Mouse (Mus musculus): ENCODE results near the gene Vmp1. TPM values are rescaled to one million over a fixed set of nuclear protein-coding genes. Genes with fewer than 3 reads are reported as not detected.
A peak's percentile ranks its signal among the peaks of the same experiment; 100 is the strongest.

The Vmp1 gene
- polyA plus RNA-seq, 1 experiment from 2014 or later: 101 TPM

DNA sequence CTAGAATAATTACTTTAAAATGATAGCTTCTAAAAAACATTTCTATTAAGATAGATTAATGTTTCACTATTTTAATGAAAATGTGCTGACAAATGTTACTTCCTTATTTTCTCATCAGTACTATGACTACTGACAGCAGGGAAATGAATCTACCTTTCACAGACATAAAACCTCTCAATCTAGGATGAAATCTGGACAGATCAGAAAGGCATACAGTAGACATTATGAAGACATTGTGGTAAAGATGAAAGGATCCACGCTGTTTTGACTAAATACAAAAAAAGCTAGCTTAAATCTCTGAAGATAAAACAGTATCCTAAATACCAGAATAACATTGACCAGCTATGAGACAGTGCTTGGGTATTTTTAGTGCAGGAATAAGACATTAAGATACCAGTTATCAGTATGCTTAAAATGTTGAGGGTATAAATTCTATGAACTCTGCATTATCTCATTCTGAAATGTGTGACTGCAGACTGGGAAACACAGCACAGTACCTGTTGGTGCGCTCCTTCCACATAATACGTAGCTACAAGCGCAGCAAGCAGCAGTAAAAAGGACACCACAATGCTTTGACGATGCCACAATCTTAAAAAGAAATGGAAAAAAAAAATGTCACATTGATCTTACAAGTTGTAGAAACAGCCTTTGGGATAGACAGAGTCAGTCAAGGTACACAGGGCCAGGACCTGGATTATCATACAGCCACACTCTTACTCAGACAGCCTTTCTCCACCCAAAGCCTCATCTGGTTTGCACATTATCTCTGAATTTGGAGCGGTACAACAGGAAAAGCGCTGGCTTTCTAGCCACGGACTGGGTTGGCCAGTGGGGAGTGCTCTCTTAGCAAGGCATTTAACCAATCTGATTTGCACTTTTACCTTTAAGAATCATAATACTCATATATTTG, 20.4 kb downstream of the Vmp1 start:
- Histone ChIP-seq H3K4me3 (ENCODE audit: low read length) (no peak overlapping the region), H3K27ac (ENCODE audit: low read length) (no peak overlapping the region), H3K4me1 (replicated peaks; ENCODE audit: control insufficient read depth, insufficient read depth, low read length) (no peaks in the 10 kb centered on the region), H3K4me2 (ENCODE audit: low read depth, low read length) (no peak overlapping the region), H3K27me3 (ENCODE audit: control insufficient read depth, insufficient read depth, low read depth, low read length) (no peaks in the 10 kb centered on the region), H3K36me3 (ENCODE audit: control insufficient read depth, insufficient read depth, low read length) (peaks cover 3% of the 10 kb centered on the region), H3K9ac (ENCODE audit: low read length) (no peak overlapping the region), H3K9me3 (ENCODE audit: control insufficient read depth, low read length) (no peaks in the 10 kb centered on the region)
- 86% methylated on average over 8 of the region's 8 CpGs for WGBS
- ATAC-seq (ENCODE audit: low read depth): no peak

- no peaks in the 10 kb centered on the region; the same call in 1 of the 2 replicates for H3K36me3 ChIP-seq (ENCODE audit: control insufficient read depth, insufficient read depth, low read length)
- no peak overlapping the region for H3K9ac ChIP-seq (ENCODE audit: low read length)
- H3K4me2 ChIP-seq (ENCODE audit: low read depth, low read length): no peak overlapping the region
- no peaks in the 10 kb centered on the region for H3K27me3 ChIP-seq (ENCODE audit: control insufficient read depth, insufficient read depth, low read depth, low read length)
- ATAC-seq (ENCODE audit: low read depth): no peak
- H3K4me1 ChIP-seq (replicated peaks; ENCODE audit: control insufficient read depth, insufficient read depth, low read length): no peaks in the 10 kb centered on the region
- no peak overlapping the region for H3K27ac ChIP-seq (ENCODE audit: low read length)
- no peaks in the 10 kb centered on the region for H3K9me3 ChIP-seq (ENCODE audit: control insufficient read depth, low read length)
- no peak overlapping the region for H3K4me3 ChIP-seq (ENCODE audit: low read length)
Measured at GRCm38 (mm10) chr11:86657863-86658262, 25.8 kb downstream of the Vmp1 start.

DNA sequence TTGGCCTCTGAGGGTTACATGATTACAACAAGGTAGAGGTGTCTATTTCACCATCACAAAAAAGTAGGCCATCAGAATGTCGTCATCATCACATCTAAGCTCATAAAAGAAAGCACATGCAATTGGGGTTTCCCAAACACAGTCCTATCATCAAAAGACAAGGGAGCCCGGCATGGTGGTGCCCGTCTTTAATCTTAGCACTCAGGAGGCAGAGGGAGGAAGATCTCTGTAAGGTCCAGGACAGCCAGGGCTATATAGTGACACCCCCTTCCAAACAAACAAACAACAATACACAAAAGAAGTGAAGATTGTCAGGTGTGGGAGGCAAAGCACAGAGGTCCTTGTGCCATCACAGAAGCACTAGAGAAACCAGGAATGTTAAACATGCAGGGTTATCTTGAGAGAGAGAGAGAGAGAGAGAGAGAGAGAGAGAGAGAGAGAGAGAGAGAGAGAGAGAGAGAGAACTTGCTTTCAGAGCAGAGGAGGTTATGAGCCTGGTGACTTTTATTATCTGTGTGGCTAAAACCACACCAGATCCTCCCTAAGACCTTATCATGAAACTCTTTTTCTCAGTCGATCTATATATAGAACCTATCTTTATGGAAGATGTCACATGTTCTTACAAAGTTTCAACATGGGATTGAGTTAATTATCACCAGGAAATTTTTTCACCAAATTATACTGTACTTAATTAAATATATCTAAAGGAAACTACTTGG, 26.6 kb downstream of the Vmp1 start:
- 68% methylated on average over 4 of the region's 4 CpGs for WGBS
- H3K27me3 ChIP-seq (ENCODE audit: control insufficient read depth, insufficient read depth, low read depth, low read length): no peaks in the 10 kb centered on the region
- H3K4me2 ChIP-seq (ENCODE audit: low read depth, low read length): no peak overlapping the region
- ATAC-seq (ENCODE audit: low read depth): no peak
- H3K4me1 ChIP-seq (replicated peaks; ENCODE audit: control insufficient read depth, insufficient read depth, low read length): no peaks in the 10 kb centered on the region
- H3K36me3 ChIP-seq (ENCODE audit: control insufficient read depth, insufficient read depth, low read length): no peaks in the 10 kb centered on the region
- no peak overlapping the region for H3K4me3 ChIP-seq (ENCODE audit: low read length)
- H3K9me3 ChIP-seq (ENCODE audit: control insufficient read depth, low read length): no peaks in the 10 kb centered on the region
- H3K9ac ChIP-seq (ENCODE audit: low read length): no peak overlapping the region
- H3K27ac ChIP-seq (ENCODE audit: low read length): no peak overlapping the region

DNA sequence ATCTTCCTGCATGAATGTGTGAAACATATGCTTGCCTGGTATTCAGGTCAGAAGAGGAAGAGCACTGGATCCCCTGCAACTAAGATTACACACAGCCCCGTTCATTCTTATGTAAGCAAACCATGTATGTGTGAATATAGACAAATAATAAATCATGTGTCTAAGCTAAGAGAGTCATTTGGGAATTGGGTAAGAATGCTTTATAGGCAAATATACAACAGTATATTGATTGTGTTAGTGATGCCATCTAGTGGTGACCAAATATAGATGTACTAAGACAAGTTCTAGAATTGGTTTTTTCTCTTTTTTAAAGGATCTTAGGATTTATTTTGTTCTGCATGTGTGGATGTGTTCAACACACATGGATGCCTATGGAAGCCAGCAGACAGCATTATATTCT, 28.0 kb downstream of the Vmp1 start:
- no peaks in the 10 kb centered on the region for H3K9me3 ChIP-seq (ENCODE audit: control insufficient read depth, low read length)
- H3K36me3 ChIP-seq (ENCODE audit: control insufficient read depth, insufficient read depth, low read length): no peaks in the 10 kb centered on the region
- H3K27ac ChIP-seq (ENCODE audit: low read length): no peak overlapping the region
- no peak overlapping the region for H3K9ac ChIP-seq (ENCODE audit: low read length)
- no peaks in the 10 kb centered on the region for H3K27me3 ChIP-seq (ENCODE audit: control insufficient read depth, insufficient read depth, low read depth, low read length)
- WGBS: 6% methylated on average over 1 of the region's 1 CpGs
- no peak overlapping the region for H3K4me2 ChIP-seq (ENCODE audit: low read depth, low read length)
- H3K4me3 ChIP-seq (ENCODE audit: low read length): no peak overlapping the region
- no peaks in the 10 kb centered on the region for H3K4me1 ChIP-seq (replicated peaks; ENCODE audit: control insufficient read depth, insufficient read depth, low read length)
- ATAC-seq (ENCODE audit: low read depth): 0 out of 2 replicates have a peak, but pooled peaks have one; percentile 45

DNA sequence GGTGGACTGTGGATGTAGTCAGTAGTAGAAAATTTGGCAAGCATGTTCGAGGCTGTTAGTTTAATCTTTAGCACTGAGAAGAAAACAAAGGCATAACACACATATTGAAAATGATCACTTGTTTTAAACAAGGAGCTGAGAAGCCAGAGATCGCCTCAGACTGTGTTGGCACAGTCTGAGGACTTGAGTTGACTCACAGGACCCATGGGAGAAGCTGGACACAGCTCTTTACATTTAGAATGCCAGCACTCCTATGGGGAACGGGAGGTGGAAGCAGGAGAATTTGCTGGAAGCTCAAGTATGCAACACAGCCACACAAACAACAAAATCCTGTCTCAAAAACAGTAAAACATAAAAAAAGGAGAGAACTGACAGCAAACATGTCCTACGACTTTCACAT, 29.5 kb downstream of the Vmp1 start:
- Histone ChIP-seq H3K4me2 (ENCODE audit: low read depth, low read length) (no peak overlapping the region), H3K27me3 (ENCODE audit: control insufficient read depth, insufficient read depth, low read depth, low read length) (no peaks in the 10 kb centered on the region), H3K27ac (ENCODE audit: low read length) (no peak overlapping the region), H3K36me3 (ENCODE audit: control insufficient read depth, insufficient read depth, low read length) (no peaks in the 10 kb centered on the region), H3K4me1 (replicated peaks; ENCODE audit: control insufficient read depth, insufficient read depth, low read length) (no peaks in the 10 kb centered on the region), H3K9me3 (ENCODE audit: control insufficient read depth, low read length) (no peaks in the 10 kb centered on the region), H3K4me3 (ENCODE audit: low read length) (no peak overlapping the region), H3K9ac (ENCODE audit: low read length) (no peak overlapping the region)
- ATAC-seq (ENCODE audit: low read depth): no peak
- WGBS: 78% methylated on average over 4 of the region's 4 CpGs

GRCm38 (mm10) chr11:86653446-86653845, 30.2 kb downstream of the Vmp1 start:
- no peaks in the 10 kb centered on the region for H3K9me3 ChIP-seq (ENCODE audit: control insufficient read depth, low read length)
- H3K9ac ChIP-seq (ENCODE audit: low read length): no peak overlapping the region
- H3K36me3 ChIP-seq (ENCODE audit: control insufficient read depth, insufficient read depth, low read length): no peaks in the 10 kb centered on the region
- no peak overlapping the region for H3K27ac ChIP-seq (ENCODE audit: low read length)
- H3K27me3 ChIP-seq (ENCODE audit: control insufficient read depth, insufficient read depth, low read depth, low read length): no peaks in the 10 kb centered on the region
- no peak overlapping the region for H3K4me3 ChIP-seq (ENCODE audit: low read length)
- no peaks in the 10 kb centered on the region for H3K4me1 ChIP-seq (replicated peaks; ENCODE audit: control insufficient read depth, insufficient read depth, low read length)
- no peak for ATAC-seq (ENCODE audit: low read depth)
- WGBS: 26% methylated on average over 3 of the region's 3 CpGs
- H3K4me2 ChIP-seq (ENCODE audit: low read depth, low read length): no peak overlapping the region

DNA sequence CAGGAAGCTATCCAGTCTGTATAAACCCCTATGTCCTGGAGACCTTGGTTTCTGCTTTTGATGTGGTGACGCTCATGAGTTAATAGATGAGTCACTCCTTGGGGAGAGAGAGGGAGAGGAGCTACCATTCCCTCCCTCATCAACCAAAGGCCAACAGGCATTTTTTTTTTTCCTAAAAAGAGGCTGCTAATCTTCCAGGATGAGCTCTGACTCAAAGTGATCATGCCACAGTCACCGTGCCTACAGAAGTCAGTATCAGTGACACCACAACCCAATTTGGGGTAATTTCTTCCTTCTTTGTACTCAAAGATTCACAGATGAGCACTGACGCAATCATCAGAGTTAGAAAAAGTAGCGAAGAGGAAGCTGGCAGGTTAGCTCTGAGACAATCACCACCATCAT, 31.1 kb downstream of the Vmp1 start:
- 67% methylated on average over 4 of the region's 4 CpGs for WGBS
- Histone ChIP-seq H3K4me1 (replicated peaks; ENCODE audit: control insufficient read depth, insufficient read depth, low read length) (0 out of 2 replicates have a peak, but pooled peaks cover 3% of the 10 kb centered on the region), H3K27ac (ENCODE audit: low read length) (no peak overlapping the region), H3K9me3 (ENCODE audit: control insufficient read depth, low read length) (no peaks in the 10 kb centered on the region), H3K36me3 (ENCODE audit: control insufficient read depth, insufficient read depth, low read length) (no peaks in the 10 kb centered on the region), H3K27me3 (ENCODE audit: control insufficient read depth, insufficient read depth, low read depth, low read length) (no peaks in the 10 kb centered on the region), H3K4me3 (ENCODE audit: low read length) (no peak overlapping the region), H3K9ac (ENCODE audit: low read length) (no peak overlapping the region), H3K4me2 (ENCODE audit: low read depth, low read length) (no peak overlapping the region)
- ATAC-seq (ENCODE audit: low read depth): no peak

GRCm38 (mm10) chr11:86650676-86651075, 33.0 kb downstream of the Vmp1 start:
- Histone ChIP-seq H3K4me3 (ENCODE audit: low read length) (no peak overlapping the region), H3K27me3 (ENCODE audit: control insufficient read depth, insufficient read depth, low read depth, low read length) (no peaks in the 10 kb centered on the region), H3K4me2 (ENCODE audit: low read depth, low read length) (no peak overlapping the region), H3K4me1 (replicated peaks; ENCODE audit: control insufficient read depth, insufficient read depth, low read length) (0 out of 2 replicates have a peak, but pooled peaks cover 6% of the 10 kb centered on the region), H3K36me3 (ENCODE audit: control insufficient read depth, insufficient read depth, low read length) (no peaks in the 10 kb centered on the region), H3K9me3 (ENCODE audit: control insufficient read depth, low read length) (no peaks in the 10 kb centered on the region), H3K9ac (ENCODE audit: low read length) (peak overlapping the region; percentile 14; the same call in 1 of the 2 replicates), H3K27ac (ENCODE audit: low read length) (no peak overlapping the region)
- no peak for ATAC-seq (ENCODE audit: low read depth)
- 50% methylated on average over 6 of the region's 6 CpGs for WGBS

- no peak for ATAC-seq (ENCODE audit: low read depth)
- no peak overlapping the region for H3K4me3 ChIP-seq (ENCODE audit: low read length)
- H3K4me2 ChIP-seq (ENCODE audit: low read depth, low read length): no peak overlapping the region
- no peak overlapping the region for H3K27ac ChIP-seq (ENCODE audit: low read length)
- WGBS: 74% methylated on average over 1 of the region's 1 CpGs
- H3K4me1 ChIP-seq (replicated peaks; ENCODE audit: control insufficient read depth, insufficient read depth, low read length): 0 out of 2 replicates have a peak, but pooled peaks cover 6% of the 10 kb centered on the region
- no peaks in the 10 kb centered on the region for H3K36me3 ChIP-seq (ENCODE audit: control insufficient read depth, insufficient read depth, low read length)
- H3K27me3 ChIP-seq (ENCODE audit: control insufficient read depth, insufficient read depth, low read depth, low read length): no peaks in the 10 kb centered on the region
- no peaks in the 10 kb centered on the region for H3K9me3 ChIP-seq (ENCODE audit: control insufficient read depth, low read length)
- H3K9ac ChIP-seq (ENCODE audit: low read length): no peak overlapping the region
Measured at GRCm38 (mm10) chr11:86649542-86649941, 34.1 kb downstream of the Vmp1 start.
